Mouse (Mus musculus) heart, adult 2 months (tissue): Measurements from ENCODE around the gene Adh1. TPM values are rescaled to one million over a fixed set of nuclear protein-coding genes. Genes with fewer than 3 reads are reported as not detected.

Experiments
- DNase-seq, 2 experiments: peaks; one replicate each; pipeline ENCODE4 v3.0.0; 2021
- H3K27ac ChIP-seq: fragments of 200-600 bp; 2 replicates; pipeline ENCODE4 v1.8.1; 2022
- H3K27me3 ChIP-seq: fragments of 200-500 bp; 2 replicates; pipeline ENCODE4 v1.6.1; 2012; ENCODE audit warnings: mild to moderate bottlenecking, low read length, inconsistent platforms, mixed read lengths; ENCODE audit not compliant: control insufficient read depth, insufficient read depth
- H3K36me3 ChIP-seq: fragments of 200-500 bp; 2 replicates; pipeline ENCODE4 v1.6.1; 2012; ENCODE audit warnings: low read length, inconsistent platforms; ENCODE audit not compliant: control insufficient read depth, insufficient read depth
- H3K4me1 ChIP-seq: fragments of 200-500 bp; 2 replicates; pipeline ENCODE4 v1.6.1; 2011; ENCODE audit warnings: low read length; ENCODE audit not compliant: control insufficient read depth, insufficient read depth
- H3K4me3 ChIP-seq: fragments of 200-600 bp; 2 replicates; pipeline ENCODE4 v1.8.1; 2022
- H3K79me2 ChIP-seq: fragments of 200-500 bp; replicated peaks from 2 replicates; pipeline ENCODE4 v1.6.1; 2012; ENCODE audit warnings: mild to moderate bottlenecking, inconsistent platforms, low read length, moderate library complexity, mixed read lengths; ENCODE audit not compliant: control insufficient read depth, insufficient read depth
- H3K9ac ChIP-seq: fragments of 200-500 bp; 2 replicates; pipeline ENCODE4 v1.6.1; 2012; ENCODE audit warnings: low read depth, mild to moderate bottlenecking, control low read depth, inconsistent platforms, low read length, mixed read lengths
- CTCF ChIP-seq: fragments of 200-600 bp; IDR thresholded peaks from 2 replicates; pipeline ENCODE4 v1.8.1; 2022; ENCODE audit warnings: antibody characterized with exemption, mild to moderate bottlenecking, moderate library complexity
- EP300 ChIP-seq: fragments of 200-500 bp; IDR thresholded peaks from 2 replicates; pipeline ENCODE4 v1.6.1; 2011; ENCODE audit warnings: low read depth, low read length, control low read depth; ENCODE audit not compliant: insufficient read depth
- POLR2A ChIP-seq: fragments of 200-500 bp; IDR thresholded peaks from 2 replicates; pipeline ENCODE4 v1.6.1; 2011; ENCODE audit warnings: mild to moderate bottlenecking, low read depth, low read length, control low read depth; ENCODE audit not compliant: insufficient read depth
- WGBS: fragments of 180-500 bp; shearing (Covaris S2); methylation state at CpG from one replicate; pipeline ENCODE4 v1.1.7; 2018; 5-methylcytosine and 5-hydroxymethylcytosine counted together
- intact Hi-C: fragments of 180-260 bp; cut with DNase I; formaldehyde crosslinking; loops from one replicate; pipeline ENCODE4 v1.15.1; 2025
- polyA plus RNA-seq: library from polyadenylated mRNA; depleted of rRNA; stranded (reverse); fragments of >200 nt; gene quantifications from 2 replicates; pipeline ENCODE4 v1.2.3, GENCODE M21; 2012
- total RNA-seq, 2 experiments: library from RNA; stranded (reverse); gene quantifications; 2 replicates each; pipeline ENCODE4 v1.2.3; 2021

Gene Adh1
- total and polyA plus RNA-seq, 3 experiments: 27.5 to 34.3 (median 29.7) TPM

DNA sequence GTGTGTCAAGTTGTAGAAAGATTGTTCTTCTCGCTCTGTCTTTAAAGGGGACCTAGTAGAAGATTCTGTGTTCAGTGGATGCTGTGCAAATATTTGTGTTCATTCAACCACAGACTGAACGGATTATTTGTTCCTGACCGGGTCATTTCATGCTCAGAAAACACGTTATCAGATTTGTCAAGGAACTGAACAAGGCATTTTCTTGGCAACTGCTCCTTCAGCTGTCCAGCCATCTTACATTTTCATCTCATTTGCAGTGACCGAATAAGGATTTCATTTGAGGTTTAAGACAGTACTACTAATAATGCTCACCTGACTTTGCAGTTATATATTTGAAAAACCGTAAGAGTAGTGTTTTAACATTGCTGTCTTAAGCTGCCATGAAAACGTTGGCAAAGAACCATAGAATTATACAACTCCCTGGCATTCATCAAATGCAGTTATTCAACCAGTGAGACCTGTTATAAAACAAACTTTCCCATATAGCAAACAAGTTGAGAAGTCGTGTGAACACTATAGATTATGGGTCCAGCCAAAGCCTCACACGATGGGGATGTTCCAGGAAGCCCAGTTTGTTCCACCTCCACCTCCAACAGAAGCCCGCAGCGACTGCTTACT lies 24.1 kb upstream of the Adh1 start:
- intact Hi-C loops: loop anchor here (5.0 kb wide), 1 partner anchor 196 kb away; no protein-coding TSS in a partner anchor
- no peak for DNase-seq
- H3K79me2 ChIP-seq: no peaks in the 10 kb centered on the region
- H3K4me3 ChIP-seq: no peak overlapping the region
- TF ChIP-seq CTCF: no peak
- no peak for TF ChIP-seq EP300
- TF ChIP-seq POLR2A: no peak
- WGBS: 77% methylated on average over 11 of the region's 11 CpGs
- no peaks in the 10 kb centered on the region for H3K27me3 ChIP-seq
- no peak overlapping the region for H3K27ac ChIP-seq
- no peak overlapping the region for H3K9ac ChIP-seq
- peaks cover 2% of the 10 kb centered on the region for H3K4me1 ChIP-seq
- H3K36me3 ChIP-seq: no peaks in the 10 kb centered on the region

- no peaks in the 10 kb centered on the region for H3K36me3 ChIP-seq
- H3K27ac ChIP-seq: no peak overlapping the region
- no peaks in the 10 kb centered on the region for H3K27me3 ChIP-seq
- no peak overlapping the region for H3K4me3 ChIP-seq
- H3K4me1 ChIP-seq: peaks cover 2% of the 10 kb centered on the region
- no peak overlapping the region for H3K9ac ChIP-seq
- H3K79me2 ChIP-seq: no peaks in the 10 kb centered on the region
- TF ChIP-seq EP300: no peak
- no peak for TF ChIP-seq POLR2A
- no peak for TF ChIP-seq CTCF
- WGBS: 60% methylated on average over 10 of the region's 10 CpGs
- intact Hi-C loops: loop anchor here (5.0 kb wide), 1 partner anchor 194 kb away; no protein-coding TSS in a partner anchor
- DNase-seq: no peak
These were observed 22.7 kb upstream of the Adh1 start for GRCm38 (mm10) chr3:138238046-138238445.

DNA sequence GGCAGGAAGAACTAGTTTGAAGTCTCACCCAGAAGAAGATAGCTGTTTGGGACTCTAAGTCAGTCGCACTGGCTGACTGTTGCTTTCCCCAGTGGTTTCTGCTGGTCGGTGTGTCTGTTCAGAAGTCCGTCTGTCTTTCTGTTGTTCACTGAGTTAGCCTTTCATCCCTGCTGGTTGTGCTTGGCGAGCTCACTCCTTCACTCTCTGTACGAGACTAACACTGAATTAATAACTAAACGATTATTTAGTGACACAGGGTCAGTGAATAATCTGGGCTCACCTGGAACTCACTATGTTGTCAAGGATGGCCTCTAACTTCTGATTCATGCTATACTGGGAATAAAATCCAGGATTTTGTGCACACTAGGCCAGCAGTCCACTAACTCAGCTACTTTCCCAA lies 21.3 kb upstream of the Adh1 start:
- no peaks in the 10 kb centered on the region for H3K36me3 ChIP-seq
- no peak overlapping the region for H3K27ac ChIP-seq
- H3K9ac ChIP-seq: no peak overlapping the region
- H3K4me3 ChIP-seq: no peak overlapping the region
- H3K79me2 ChIP-seq: no peaks in the 10 kb centered on the region
- DNase-seq: no peak
- H3K4me1 ChIP-seq: peaks cover 2% of the 10 kb centered on the region
- H3K27me3 ChIP-seq: no peaks in the 10 kb centered on the region
- intact Hi-C loops: loop anchor here (5.0 kb wide), 1 partner anchor 193 kb away; no protein-coding TSS in a partner anchor
- WGBS: 84% methylated on average over 6 of the region's 6 CpGs
- TF ChIP-seq EP300 (no peak), POLR2A (no peak), CTCF (no peak)

DNA sequence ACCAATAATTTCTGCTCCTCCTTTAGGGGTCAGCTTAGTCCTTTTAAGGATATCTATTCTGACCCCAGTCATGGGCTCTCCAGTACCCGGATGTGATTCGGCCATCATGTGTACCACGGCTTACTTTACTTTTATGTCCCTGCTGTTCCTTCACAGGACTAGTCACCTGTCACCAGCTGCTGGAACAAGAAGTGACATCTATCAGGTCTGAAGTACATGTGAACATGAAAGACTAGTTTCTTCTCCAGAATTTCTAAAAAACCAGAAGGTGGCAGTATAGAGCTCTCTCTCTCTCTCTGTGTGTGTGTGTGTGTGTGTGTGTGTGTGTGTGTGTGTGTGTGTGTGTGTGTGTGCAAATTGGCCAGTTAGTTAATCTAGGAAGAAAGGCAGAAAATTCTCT lies 20.4 kb upstream of the Adh1 start:
- WGBS: 80% methylated on average over 3 of the region's 3 CpGs
- peaks cover 2% of the 10 kb centered on the region for H3K4me1 ChIP-seq
- peak; percentile 47 for TF ChIP-seq CTCF
- no peak for TF ChIP-seq POLR2A
- intact Hi-C loops: loop anchor here (2.0 kb wide), 2 partner anchors 64 to 164 kb away; no protein-coding TSS in a partner anchor
- no peaks in the 10 kb centered on the region for H3K79me2 ChIP-seq
- H3K9ac ChIP-seq: no peak overlapping the region
- no peaks in the 10 kb centered on the region for H3K27me3 ChIP-seq
- H3K27ac ChIP-seq: no peak overlapping the region
- H3K4me3 ChIP-seq: no peak overlapping the region
- H3K36me3 ChIP-seq: no peaks in the 10 kb centered on the region
- DNase-seq: peak in 1 of 2 experiments; percentile 12

GRCm38 (mm10) chr3:138240942-138241341 lies 19.8 kb upstream of the Adh1 start:
- Histone ChIP-seq H3K4me1 (peaks cover 2% of the 10 kb centered on the region), H3K4me3 (no peak overlapping the region), H3K36me3 (no peaks in the 10 kb centered on the region), H3K79me2 (no peaks in the 10 kb centered on the region), H3K27me3 (no peaks in the 10 kb centered on the region), H3K9ac (peak overlapping the region; percentile 25; the same call in 1 of the 2 replicates), H3K27ac (peak overlapping the region; percentile 43; the same call in 1 of the 2 replicates)
- WGBS: 63% methylated on average over 5 of the region's 5 CpGs
- no peak for DNase-seq
- intact Hi-C loops: loop anchor here (2.0 kb wide), 2 partner anchors 64 to 164 kb away; no protein-coding TSS in a partner anchor
- TF ChIP-seq CTCF: no peak
- TF ChIP-seq POLR2A: no peak
- no peak for TF ChIP-seq EP300

DNA sequence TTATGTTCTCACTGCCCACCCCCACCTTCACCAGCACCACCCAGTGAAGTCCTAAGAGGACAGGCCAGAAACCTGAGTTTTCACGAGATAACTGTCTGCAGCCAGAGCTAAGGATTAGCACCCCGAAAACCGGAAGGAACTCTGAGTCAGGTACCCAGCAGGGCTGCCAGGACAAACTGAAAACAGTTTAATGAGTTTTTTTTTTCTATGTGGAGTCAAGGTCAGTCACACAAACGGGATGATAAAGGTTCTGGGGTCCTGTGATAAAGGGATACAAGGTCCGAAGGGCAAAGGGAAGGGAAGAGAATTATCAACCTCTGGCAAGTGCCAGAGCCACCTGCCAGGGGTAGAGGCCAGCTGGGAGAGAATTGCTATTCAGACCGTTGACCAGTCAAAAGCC lies 19.4 kb upstream of the Adh1 start:
- no peaks in the 10 kb centered on the region for H3K27me3 ChIP-seq
- H3K36me3 ChIP-seq: no peaks in the 10 kb centered on the region
- intact Hi-C loops: loop anchor here (2.0 kb wide), 2 partner anchors 63 to 163 kb away; no protein-coding TSS in a partner anchor
- peaks cover 3% of the 10 kb centered on the region for H3K4me1 ChIP-seq
- no peaks in the 10 kb centered on the region for H3K79me2 ChIP-seq
- 21% methylated on average over 6 of the region's 6 CpGs for WGBS
- TF ChIP-seq POLR2A (no peak), EP300 (no peak), CTCF (no peak)
- H3K4me3 ChIP-seq: no peak overlapping the region
- peak in 1 of 2 experiments; percentile 23 for DNase-seq
- H3K27ac ChIP-seq: no peak overlapping the region; the same call in 1 of the 2 replicates
- 0 out of 2 replicates have a peak overlapping the region, but pooled peaks have one; percentile 25 for H3K9ac ChIP-seq
